Mouse (Mus musculus) cerebral cortex, adult 2 months (tissue): ENCODE data around the gene Oprl1.

Source experiments
- WGBS: fragments of 180-500 bp; shearing (Covaris S2); methylation state at CpG from one replicate; pipeline ENCODE4 v1.1.7; 2018; 5-methylcytosine and 5-hydroxymethylcytosine counted together

Gene Oprl1

GRCm38 (mm10) chr2:181766672-181767557 lies 52.1 kb downstream of the Oprl1 start:
- WGBS: 19% methylated on average over 14 of the region's 14 CpGs

- WGBS: 79% methylated on average over 2 of the region's 2 CpGs
Observed at GRCm38 (mm10) chr2:181769397-181769796, 54.6 kb downstream of the Oprl1 start.
